Mouse (Mus musculus): ENCODE measurements at regions not wholly inside any gene's neighbourhood (a gene's known extent, or its start where the extent isn't known, plus 50 kb on each side); places are given as distances from the start of the nearest gene placed in this dataset.

DNA sequence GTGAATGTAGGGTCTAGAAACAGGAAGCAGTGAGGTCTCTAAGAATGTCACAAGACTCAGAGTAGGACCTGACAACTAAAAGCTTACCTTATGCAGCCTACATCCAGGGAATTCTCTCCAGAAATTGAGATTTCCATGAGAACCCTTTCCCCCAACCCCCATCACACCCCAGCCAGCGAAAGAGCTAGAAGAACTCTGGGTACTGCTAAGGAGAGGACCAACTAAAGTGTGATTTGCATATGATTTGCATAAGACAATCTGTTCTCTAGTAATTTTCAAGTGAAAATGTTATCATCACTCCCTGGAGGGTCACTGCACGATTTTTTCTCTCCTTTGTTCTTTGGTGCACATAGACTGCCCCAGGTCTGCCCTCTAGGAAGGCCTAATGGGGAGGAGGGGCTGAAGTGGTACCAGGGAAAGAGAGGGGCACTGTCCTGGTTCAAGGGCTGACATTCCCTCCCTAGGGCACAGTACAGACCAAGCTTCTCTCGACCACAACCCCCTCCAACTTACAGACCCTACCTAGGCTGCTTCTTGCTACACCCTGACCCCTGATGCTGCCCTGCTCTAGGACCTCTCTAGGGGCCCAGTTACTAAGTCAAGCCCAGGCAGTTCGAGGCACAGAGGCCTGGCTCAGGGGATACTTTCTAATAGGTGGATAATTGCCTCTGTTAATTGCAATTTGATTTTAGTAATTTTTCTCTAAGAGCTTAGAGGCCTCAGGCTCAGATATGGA, 77.4 kb upstream of the Pja1 start:
- no peak overlapping the region for H3K27ac ChIP-seq (ENCODE audit: control insufficient read depth, insufficient read depth, low read depth, low read length, poor library complexity)
- H3K4me3 ChIP-seq (replicated peaks; ENCODE audit: control insufficient read depth, low read depth, low read length), result no peak overlapping the region
- no peaks in the 10 kb centered on the region for H3K4me1 ChIP-seq (ENCODE audit: control insufficient read depth, insufficient read depth, low read length)
- WGBS, result 70% methylated on average over 4 of the region's 4 CpGs
- no peak for TF ChIP-seq CTCF (IDR thresholded peaks at IDR 0.05; ENCODE audit: control insufficient read depth, insufficient read depth, low read length)
- no peak for TF ChIP-seq POLR2A (IDR thresholded peaks at IDR 0.05; ENCODE audit: borderline replicate concordance, control insufficient read depth, low read depth, low read length)

DNA sequence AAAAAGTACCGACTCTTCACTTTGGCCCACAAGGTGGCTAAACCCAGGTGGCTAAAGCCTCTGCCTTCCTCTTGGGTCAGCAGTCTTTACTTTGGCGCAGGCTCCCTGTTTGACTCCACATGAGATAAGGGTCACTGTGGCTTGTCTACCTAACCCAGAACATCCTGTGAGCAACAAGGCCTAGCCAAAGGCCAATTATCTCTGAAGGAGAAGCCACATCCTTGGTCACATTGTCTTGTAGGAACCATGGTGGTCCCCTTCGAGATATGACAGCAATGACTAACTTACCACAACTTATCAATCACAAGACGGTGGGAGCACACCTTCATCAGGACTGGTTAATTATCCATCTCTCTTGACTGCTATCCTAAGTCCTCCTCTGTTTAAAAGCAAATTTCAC, 73.3 kb upstream of the Pja1 start:
- no peak overlapping the region for H3K27ac ChIP-seq (ENCODE audit: control insufficient read depth, insufficient read depth, low read depth, low read length, poor library complexity)

GRCm38 (mm10) chrX:99541916-99542315, 70.8 kb upstream of the Pja1 start:
- WGBS, result 95% methylated on average over 3 of the region's 3 CpGs
- Histone ChIP-seq H3K4me3 (replicated peaks; ENCODE audit: control insufficient read depth, low read depth, low read length) (no peak overlapping the region), H3K27ac (ENCODE audit: control insufficient read depth, insufficient read depth, low read depth, low read length, poor library complexity) (no peak overlapping the region), H3K4me1 (ENCODE audit: control insufficient read depth, insufficient read depth, low read length) (no peaks in the 10 kb centered on the region)
- TF ChIP-seq CTCF (IDR thresholded peaks at IDR 0.05; ENCODE audit: control insufficient read depth, insufficient read depth, low read length) (no peak), POLR2A (IDR thresholded peaks at IDR 0.05; ENCODE audit: borderline replicate concordance, control insufficient read depth, low read depth, low read length) (no peak)

More for the DNA sequence above, 73.3 kb upstream of the Pja1 start:
- 49% methylated on average over 4 of the region's 4 CpGs for WGBS
- TF ChIP-seq POLR2A (IDR thresholded peaks at IDR 0.05; ENCODE audit: borderline replicate concordance, control insufficient read depth, low read depth, low read length), result no peak
- Histone ChIP-seq H3K4me1 (ENCODE audit: control insufficient read depth, insufficient read depth, low read length) (no peaks in the 10 kb centered on the region), H3K4me3 (replicated peaks; ENCODE audit: control insufficient read depth, low read depth, low read length) (no peak overlapping the region)

DNA sequence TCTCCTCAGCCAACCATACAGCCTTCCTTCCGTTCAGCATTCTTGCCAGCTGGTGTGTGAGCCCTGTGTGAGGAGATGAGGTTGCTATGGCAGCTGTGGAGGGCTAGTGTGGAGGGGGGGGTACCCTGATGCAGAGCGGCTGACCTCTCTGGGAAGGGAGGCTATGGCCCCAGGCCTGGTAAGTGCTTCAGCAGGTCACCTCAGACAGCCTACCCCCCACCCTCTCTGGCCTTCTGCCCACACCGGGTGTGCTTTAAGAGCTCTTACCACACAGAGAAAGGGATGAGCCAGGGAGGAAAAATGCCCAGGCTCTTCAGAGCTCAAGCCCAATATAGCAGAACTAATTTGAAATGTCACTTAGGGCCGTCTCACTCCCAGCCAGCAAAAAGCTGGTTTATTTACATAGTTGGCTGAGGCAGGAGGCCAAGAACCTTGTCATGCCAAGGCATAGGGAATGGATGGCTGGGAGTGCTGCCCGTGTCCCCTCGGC, 69.1 kb upstream of the Pja1 start:
- no peak overlapping the region for H3K4me3 ChIP-seq (replicated peaks; ENCODE audit: control insufficient read depth, low read depth, low read length)
- WGBS, result 48% methylated on average over 6 of the region's 6 CpGs
- TF ChIP-seq POLR2A (IDR thresholded peaks at IDR 0.05; ENCODE audit: borderline replicate concordance, control insufficient read depth, low read depth, low read length) (no peak), CTCF (IDR thresholded peaks at IDR 0.05; ENCODE audit: control insufficient read depth, insufficient read depth, low read length) (no peak)
- no peaks in the 10 kb centered on the region for H3K4me1 ChIP-seq (ENCODE audit: control insufficient read depth, insufficient read depth, low read length)
- no peak overlapping the region for H3K27ac ChIP-seq (ENCODE audit: control insufficient read depth, insufficient read depth, low read depth, low read length, poor library complexity)

- H3K27ac ChIP-seq (ENCODE audit: control insufficient read depth, insufficient read depth, low read depth, low read length, poor library complexity), result no peak overlapping the region
- H3K4me3 ChIP-seq (replicated peaks; ENCODE audit: control insufficient read depth, low read depth, low read length), result no peak overlapping the region
- no peak for TF ChIP-seq CTCF (IDR thresholded peaks at IDR 0.05; ENCODE audit: control insufficient read depth, insufficient read depth, low read length)
- no peak for TF ChIP-seq POLR2A (IDR thresholded peaks at IDR 0.05; ENCODE audit: borderline replicate concordance, control insufficient read depth, low read depth, low read length)
- H3K4me1 ChIP-seq (ENCODE audit: control insufficient read depth, insufficient read depth, low read length), result no peaks in the 10 kb centered on the region
- WGBS, result 64% methylated on average over 4 of the region's 4 CpGs
Observed at GRCm38 (mm10) chrX:99539684-99540083, 68.6 kb upstream of the Pja1 start.

DNA sequence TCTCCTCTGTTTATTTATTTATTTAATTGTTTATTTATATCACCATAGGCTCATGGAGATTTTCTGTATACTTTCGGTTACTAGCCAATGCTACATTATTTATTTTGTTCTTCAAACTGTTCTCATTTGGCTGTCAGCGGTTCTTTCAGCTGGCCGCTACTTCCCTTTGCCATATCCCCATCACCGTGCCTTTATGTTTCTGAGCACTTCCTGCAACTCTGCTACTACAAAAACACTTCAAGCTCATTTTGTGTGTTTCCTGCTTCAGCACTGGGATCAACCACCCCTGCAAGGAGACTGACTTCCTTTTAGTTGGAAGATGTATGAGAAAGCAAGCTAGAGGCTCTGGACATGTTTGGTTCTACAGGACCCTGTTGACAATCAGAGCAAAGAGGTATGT, 66.7 kb upstream of the Pja1 start:
- H3K4me1 ChIP-seq (ENCODE audit: control insufficient read depth, insufficient read depth, low read length), result no peaks in the 10 kb centered on the region
- whole genome bisulfite sequencing, result 30% methylated on average over 4 of the region's 4 CpGs

GRCm38 (mm10) chrX:99534922-99535321, 63.8 kb upstream of the Pja1 start:
- TF ChIP-seq POLR2A (IDR thresholded peaks at IDR 0.05; ENCODE audit: borderline replicate concordance, control insufficient read depth, low read depth, low read length) (no peak), CTCF (IDR thresholded peaks at IDR 0.05; ENCODE audit: control insufficient read depth, insufficient read depth, low read length) (no peak)
- no peak overlapping the region for H3K27ac ChIP-seq (ENCODE audit: control insufficient read depth, insufficient read depth, low read depth, low read length, poor library complexity)
- H3K4me1 ChIP-seq (ENCODE audit: control insufficient read depth, insufficient read depth, low read length), result no peaks in the 10 kb centered on the region
- 65% methylated on average over 4 of the region's 4 CpGs for WGBS
- no peak overlapping the region for H3K4me3 ChIP-seq (replicated peaks; ENCODE audit: control insufficient read depth, low read depth, low read length)

More for the DNA sequence above, 66.7 kb upstream of the Pja1 start:
- Histone ChIP-seq H3K4me3 (replicated peaks; ENCODE audit: control insufficient read depth, low read depth, low read length) (no peak overlapping the region), H3K27ac (ENCODE audit: control insufficient read depth, insufficient read depth, low read depth, low read length, poor library complexity) (no peak overlapping the region)
- TF ChIP-seq POLR2A (IDR thresholded peaks at IDR 0.05; ENCODE audit: borderline replicate concordance, control insufficient read depth, low read depth, low read length) (no peak), CTCF (IDR thresholded peaks at IDR 0.05; ENCODE audit: control insufficient read depth, insufficient read depth, low read length) (no peak)

GRCm38 (mm10) chrX:99531154-99531553, 60.1 kb upstream of the Pja1 start:
- Histone ChIP-seq H3K4me1 (ENCODE audit: control insufficient read depth, insufficient read depth, low read length) (no peaks in the 10 kb centered on the region), H3K4me3 (replicated peaks; ENCODE audit: control insufficient read depth, low read depth, low read length) (no peak overlapping the region), H3K27ac (ENCODE audit: control insufficient read depth, insufficient read depth, low read depth, low read length, poor library complexity) (no peak overlapping the region)
- no peak for TF ChIP-seq CTCF (IDR thresholded peaks at IDR 0.05; ENCODE audit: control insufficient read depth, insufficient read depth, low read length)
- 72% methylated on average over 3 of the region's 3 CpGs for WGBS

GRCm38 (mm10) chrX:99530511-99530910, 59.4 kb upstream of the Pja1 start:
- Histone ChIP-seq H3K27ac (ENCODE audit: control insufficient read depth, insufficient read depth, low read depth, low read length, poor library complexity) (no peak overlapping the region), H3K4me1 (ENCODE audit: control insufficient read depth, insufficient read depth, low read length) (no peaks in the 10 kb centered on the region), H3K4me3 (replicated peaks; ENCODE audit: control insufficient read depth, low read depth, low read length) (no peak overlapping the region)
- TF ChIP-seq POLR2A (IDR thresholded peaks at IDR 0.05; ENCODE audit: borderline replicate concordance, control insufficient read depth, low read depth, low read length) (no peak), CTCF (IDR thresholded peaks at IDR 0.05; ENCODE audit: control insufficient read depth, insufficient read depth, low read length) (no peak)
- 75% methylated on average over 6 of the region's 7 CpGs for WGBS

Measured in bone marrow, adult 2 months (tissue).